Mouse (Mus musculus) frontal cortex, postnatal 36 days (tissue): ENCODE results near the gene Celf3.

Experiments
- DNase-seq, 2 experiments: peaks; one replicate each; pipeline ENCODE4 v3.0.0; 2022; ENCODE audit warnings: low spot score in 2 of 2

The Celf3 gene

GRCm38 (mm10) chr3:94477981-94478422 lies at the start of gene Celf3:
Gene Celf3 (plus strand): TSS chr3:94478295.
- peak; percentile 73 to 74 for DNase-seq

- DNase-seq: no peak
Observed at GRCm38 (mm10) chr3:94430980-94431379, 47.1 kb upstream of the Celf3 start.

GRCm38 (mm10) chr3:94434305-94434704 lies 43.8 kb upstream of the Celf3 start:
- DNase-seq: no peak

- no peak for DNase-seq
Observed at GRCm38 (mm10) chr3:94436420-94436819, 41.7 kb upstream of the Celf3 start.

GRCm38 (mm10) chr3:94441182-94441581 lies 36.9 kb upstream of the Celf3 start:
- DNase-seq: peak in 1 of 2 experiments; percentile 29

- peak; percentile 95 to 96 for DNase-seq
Observed at GRCm38 (mm10) chr3:94442951-94443596, 35.0 kb upstream of the Celf3 start, which contains the start of gene Mrpl9. Gene Mrpl9 (plus strand): TSS chr3:94443318.

- DNase-seq: no peak
Observed at GRCm38 (mm10) chr3:94443597-94443964, 34.5 kb upstream of the Celf3 start, which contains the start of gene Oaz3. Gene Oaz3 (minus strand): TSS chr3:94443915.

- no peak for DNase-seq
Observed at GRCm38 (mm10) chr3:94449377-94449776, 28.7 kb upstream of the Celf3 start.

- DNase-seq: peak; percentile 74 to 87
Observed at GRCm38 (mm10) chr3:94456529-94457000, 21.5 kb upstream of the Celf3 start.

GRCm38 (mm10) chr3:94457055-94457454 lies 21.0 kb upstream of the Celf3 start:
- DNase-seq: no peak

- no peak for DNase-seq
Observed at GRCm38 (mm10) chr3:94459834-94460233, 18.3 kb upstream of the Celf3 start.

GRCm38 (mm10) chr3:94463926-94464578 lies 14.0 kb upstream of the Celf3 start:
- DNase-seq: no peak

GRCm38 (mm10) chr3:94465632-94466430 lies 12.3 kb upstream of the Celf3 start:
- peak; percentile 63 to 86 for DNase-seq

GRCm38 (mm10) chr3:94468931-94469330 lies 9.2 kb upstream of the Celf3 start:
- no peak for DNase-seq

GRCm38 (mm10) chr3:94472447-94473114 lies 5.5 kb upstream of the Celf3 start:
- no peak for DNase-seq

- DNase-seq: no peak
Observed at GRCm38 (mm10) chr3:94473115-94473505, 5.0 kb upstream of the Celf3 start.

- no peak for DNase-seq
Observed at GRCm38 (mm10) chr3:94473567-94474232, 4.4 kb upstream of the Celf3 start.

GRCm38 (mm10) chr3:94476301-94477035 lies 1.6 kb upstream of the Celf3 start:
- no peak for DNase-seq

- DNase-seq: peak; percentile 71 to 76
Observed at GRCm38 (mm10) chr3:94477444-94477843, 651 bp upstream of the Celf3 start.

GRCm38 (mm10) chr3:94478591-94479169 lies 585 bp downstream of the Celf3 start:
- DNase-seq: no peak
